Mouse (Mus musculus): ENCODE results near the gene Ercc2. TPM values are rescaled to one million over a fixed set of nuclear protein-coding genes. Genes with fewer than 3 reads are reported as not detected.

Ercc2 gene
- 1 to 10 TPM; 7.8 to 8.8 TPM for total RNA-seq (2021)
- long read RNA-seq, experiment 1, partial matches to known transcripts, result 0 of 2 reads
- long read RNA-seq, experiment 1, other reads (novel, unspliced or antisense), result 1 of 2 reads
- long read RNA-seq, experiment 2, partial matches to known transcripts, result 1 of 5 reads
- long read RNA-seq, experiment 2, other reads (novel, unspliced or antisense), result 1 of 5 reads

DNA sequence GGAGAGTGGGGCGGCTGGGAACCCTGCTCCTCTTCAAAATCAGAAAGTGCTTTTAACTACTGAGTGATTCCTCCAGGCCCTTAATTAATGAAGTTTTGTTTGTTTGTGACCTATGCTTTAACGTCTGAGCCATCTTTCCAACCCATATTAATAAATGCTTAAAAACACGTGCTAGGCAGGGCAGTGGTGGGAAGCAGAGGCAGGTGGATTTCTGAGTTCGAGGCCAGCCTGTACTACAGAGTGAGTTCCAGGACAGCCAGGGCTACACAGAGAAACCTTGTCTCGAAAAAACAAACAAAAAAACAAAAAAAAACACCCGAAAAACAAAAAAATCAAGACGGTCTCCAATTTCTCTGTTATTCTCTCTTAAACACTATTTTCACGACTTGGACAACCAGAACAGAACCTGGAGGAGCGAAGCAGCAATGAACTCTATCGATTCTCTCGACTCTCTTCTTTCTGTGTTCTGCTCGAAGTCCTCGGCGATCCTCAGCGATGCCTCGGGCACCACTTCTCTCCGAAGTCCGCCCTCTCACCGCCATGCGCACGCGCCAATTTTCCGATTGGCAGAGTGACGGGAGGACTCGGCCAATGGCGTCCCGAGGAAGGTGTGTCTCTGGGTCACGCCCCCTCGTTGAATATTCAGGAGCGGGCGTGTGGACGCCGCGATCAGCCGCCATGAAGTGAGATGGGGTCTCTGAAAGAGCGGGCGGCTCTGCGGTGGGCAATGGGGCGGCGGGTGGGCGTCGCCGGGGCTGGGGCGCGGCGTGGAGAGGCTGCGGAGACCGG, at the start of gene Ercc2:
Gene Ercc2 (plus strand): TSS at position 634 of the 789 bp plus-strand sequence.
- DNase-seq, result peak; percentile 99

DNA sequence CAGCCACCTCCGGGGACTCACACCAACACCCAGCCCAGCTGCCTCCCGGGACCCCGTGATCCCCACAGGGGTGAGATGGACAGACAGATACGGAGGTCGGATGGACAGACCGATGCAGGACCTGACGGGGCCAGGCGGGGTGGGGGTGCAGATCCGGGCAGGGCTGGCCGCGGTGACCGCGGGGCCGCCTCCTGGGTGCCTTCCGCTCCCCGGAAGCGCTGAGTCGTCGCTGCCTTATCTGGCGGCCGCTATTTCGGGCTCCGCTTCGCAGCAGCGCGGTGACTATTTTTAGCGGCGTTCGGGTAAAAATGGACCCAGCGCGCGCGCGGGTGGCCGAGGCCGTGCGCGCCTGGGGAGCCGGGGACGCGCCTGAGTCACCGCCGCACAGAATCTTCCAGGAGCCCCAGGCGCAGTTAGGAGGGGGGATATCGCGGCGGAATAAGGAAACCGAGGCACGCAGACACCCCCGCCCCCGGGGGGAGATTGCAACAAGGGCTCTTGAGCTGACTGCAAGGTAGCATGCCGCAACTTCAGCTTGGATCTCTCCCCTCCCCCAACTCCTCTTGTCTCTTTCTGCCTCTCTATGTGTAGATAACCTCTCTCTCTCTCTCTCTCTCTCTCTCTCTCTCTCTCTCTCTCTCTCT, 49.0 kb upstream of the Ercc2 start:
- peak; percentile 83 for DNase-seq

DNA sequence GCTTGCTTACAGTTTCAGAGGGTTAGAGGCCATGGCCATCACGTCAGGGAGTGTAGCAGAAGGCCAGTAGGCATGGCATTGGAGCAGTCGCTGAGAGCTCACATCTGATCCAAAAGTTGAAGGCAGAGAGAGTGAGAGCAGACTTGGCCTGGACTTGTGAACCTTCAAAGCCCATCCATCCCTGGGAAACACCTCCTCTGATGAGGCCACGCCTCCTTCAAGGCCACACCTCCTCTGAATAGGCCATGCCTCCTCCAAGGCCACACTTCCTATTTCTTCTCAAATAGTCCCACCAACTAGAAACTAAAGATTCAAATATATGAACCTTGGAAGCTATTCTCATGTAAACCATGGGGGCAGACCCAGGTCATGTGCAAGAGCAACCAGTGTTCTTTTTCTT, 46.2 kb upstream of the Ercc2 start:
- DNase-seq, result no peak

DNA sequence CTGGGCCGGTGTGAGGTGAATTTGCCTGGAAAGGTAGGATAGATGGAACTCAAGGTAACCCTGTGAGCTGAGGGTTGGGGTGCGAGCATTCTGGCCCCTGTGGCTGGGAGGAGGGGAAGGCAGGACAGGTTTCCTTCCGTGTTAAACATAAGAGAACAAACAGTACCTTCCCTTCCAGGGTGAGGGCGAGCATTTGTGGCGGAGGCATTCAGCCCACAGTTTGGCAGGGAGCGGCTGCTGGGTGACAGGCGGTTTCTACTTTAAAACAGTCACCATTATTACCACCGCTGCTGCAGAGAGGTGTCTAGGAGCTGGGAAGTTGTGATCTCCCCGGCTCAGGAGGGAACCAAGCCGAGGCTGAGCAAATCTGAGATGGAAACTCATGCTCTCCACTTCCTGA, 44.7 kb upstream of the Ercc2 start:
- DNase-seq, result no peak

DNA sequence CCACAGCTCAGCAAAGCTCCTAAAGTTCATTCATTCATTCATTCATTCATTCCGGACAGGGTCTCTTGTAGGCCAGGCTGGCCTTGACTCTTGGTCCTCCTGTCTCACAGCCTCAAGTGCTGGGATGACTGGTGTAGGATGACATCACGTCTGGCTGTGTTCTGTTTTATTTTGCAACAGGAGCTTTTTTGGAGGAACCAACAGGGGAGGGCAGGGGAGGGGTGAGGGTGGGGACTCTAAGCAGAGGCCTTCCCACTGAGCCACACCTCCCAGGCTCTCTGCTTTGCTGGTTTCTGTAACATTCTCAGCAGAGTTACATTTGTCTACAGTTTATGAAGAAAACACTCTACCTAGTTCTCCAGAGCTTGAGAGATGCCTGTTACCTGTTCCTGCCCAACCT, 43.8 kb upstream of the Ercc2 start:
- no peak for DNase-seq

DNA sequence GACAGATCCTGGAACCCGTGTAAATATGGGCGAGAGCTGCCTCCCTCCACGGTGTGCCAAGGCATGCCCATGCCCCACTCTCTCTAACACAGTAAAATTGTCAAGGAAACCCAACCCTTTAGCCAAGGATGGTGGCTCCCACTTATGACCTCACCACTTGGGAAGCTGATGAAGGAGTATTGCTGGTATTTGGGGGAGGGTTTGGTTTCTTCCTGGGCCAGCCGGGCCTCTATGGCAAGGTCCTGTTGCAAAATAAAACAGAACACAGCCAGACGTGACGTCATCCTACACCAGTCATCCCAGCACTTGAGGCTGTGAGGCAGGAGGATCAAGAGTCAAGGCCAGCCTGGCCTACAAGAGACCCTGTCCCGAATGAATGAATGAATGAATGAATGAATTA, 43.2 kb upstream of the Ercc2 start:
- no peak for DNase-seq

DNA sequence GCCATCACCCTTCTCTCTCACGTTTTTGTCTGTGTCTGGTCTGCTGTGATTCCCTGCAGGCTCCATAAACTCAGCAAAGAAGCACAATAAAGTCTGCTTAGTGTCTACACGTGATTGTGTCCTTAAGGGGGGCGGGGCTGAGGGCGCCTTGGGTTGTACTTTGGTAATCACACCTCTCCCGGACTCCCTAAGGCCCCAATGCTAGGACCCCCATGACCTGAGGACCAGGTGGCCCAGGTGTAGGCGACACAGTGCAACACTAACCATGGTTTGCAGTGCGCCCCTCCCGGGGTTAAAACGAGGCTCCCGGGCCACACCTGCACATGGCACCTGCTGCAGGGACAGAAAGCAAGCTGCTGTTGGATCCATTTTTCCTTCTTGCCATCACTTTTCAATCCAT, 40.6 kb upstream of the Ercc2 start:
- DNase-seq, result no peak

DNA sequence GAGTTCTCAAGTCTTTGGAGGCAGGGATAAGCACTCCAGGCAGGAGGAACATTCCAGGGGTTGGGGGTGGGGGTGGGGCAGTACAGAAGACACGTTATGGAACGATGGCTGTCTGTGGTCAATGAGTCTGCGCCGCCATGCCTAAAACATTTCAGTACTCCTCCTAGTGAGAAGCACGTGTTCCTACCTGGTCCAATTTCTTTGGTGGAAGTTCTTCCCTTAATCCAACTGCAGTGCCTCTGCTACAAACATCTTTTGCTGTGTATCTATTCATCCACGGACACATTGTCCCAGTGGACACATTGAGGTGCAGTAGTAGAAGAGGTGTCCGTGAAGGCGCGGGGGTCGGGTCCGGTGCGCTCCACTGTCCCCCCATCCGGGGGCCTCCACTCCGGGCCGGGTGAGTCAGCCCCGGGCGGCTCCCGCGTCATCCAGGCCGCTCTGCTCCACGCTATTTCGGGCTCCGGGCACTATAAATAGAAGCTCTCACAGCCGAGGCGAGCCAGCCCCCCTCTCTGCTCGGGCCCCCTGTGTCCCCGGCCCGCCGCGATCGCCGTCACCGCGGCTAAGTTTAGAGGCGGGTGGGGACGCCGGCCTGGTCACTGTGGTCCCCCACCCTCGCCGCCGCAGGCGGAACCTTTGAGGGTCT, 39.9 kb upstream of the Ercc2 start:
- peak; percentile 72 for DNase-seq

DNA sequence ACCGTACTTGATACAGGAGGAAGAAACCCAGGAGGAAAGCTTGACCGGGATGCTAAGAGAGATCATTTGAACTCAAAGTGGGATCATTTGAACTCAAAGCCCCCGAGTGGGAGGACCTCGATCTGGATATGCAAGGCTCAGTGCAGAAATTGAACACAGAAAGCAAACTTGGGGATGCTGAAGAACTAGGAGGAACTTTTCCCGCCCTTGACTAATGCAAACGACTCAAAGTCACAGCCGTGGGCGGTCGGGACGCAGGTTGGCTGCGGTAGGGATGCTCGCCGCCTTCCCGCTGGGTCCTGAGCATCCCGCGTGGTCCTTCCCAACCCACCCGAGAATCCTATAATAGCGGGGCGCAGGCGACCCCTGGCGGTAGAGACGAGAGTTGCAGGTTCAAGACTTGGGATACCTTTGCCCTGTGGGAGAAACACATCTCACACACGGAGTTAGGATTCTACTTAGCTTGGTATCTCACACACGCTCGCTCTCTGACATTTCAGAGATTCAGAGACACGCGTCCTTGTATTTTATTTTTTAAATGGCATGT, 39.3 kb upstream of the Ercc2 start:
- DNase-seq, result peak; percentile 71

DNA sequence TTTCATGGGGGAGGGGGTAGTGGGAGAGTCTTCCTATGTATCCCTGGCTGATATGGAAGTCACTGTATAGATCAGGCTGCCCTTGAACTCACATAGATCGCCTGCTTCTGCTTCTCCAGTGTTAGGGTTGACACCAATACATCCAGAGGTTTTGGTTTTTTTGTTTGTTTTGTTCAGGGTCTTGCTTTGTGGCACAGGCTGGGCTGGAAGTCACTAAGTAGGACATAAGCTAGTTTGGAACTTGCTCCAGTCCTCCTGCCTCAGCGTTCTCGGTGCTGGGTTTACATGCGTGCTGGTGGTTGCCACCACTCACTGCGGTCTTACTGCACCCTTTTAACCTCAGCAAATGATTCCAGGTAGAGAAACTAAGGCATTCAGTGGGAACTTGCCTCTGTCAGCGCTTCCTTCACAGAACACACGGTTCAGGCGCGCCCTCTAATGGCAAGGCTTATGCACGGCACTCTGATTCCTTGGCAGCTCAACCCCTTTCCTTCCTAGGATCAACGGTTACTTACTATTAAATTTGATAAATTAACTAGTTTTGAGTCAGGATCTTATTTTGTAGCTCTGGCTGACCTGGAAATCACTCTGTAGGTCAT, 38.5 kb upstream of the Ercc2 start:
- DNase-seq, result peak; percentile 57

DNA sequence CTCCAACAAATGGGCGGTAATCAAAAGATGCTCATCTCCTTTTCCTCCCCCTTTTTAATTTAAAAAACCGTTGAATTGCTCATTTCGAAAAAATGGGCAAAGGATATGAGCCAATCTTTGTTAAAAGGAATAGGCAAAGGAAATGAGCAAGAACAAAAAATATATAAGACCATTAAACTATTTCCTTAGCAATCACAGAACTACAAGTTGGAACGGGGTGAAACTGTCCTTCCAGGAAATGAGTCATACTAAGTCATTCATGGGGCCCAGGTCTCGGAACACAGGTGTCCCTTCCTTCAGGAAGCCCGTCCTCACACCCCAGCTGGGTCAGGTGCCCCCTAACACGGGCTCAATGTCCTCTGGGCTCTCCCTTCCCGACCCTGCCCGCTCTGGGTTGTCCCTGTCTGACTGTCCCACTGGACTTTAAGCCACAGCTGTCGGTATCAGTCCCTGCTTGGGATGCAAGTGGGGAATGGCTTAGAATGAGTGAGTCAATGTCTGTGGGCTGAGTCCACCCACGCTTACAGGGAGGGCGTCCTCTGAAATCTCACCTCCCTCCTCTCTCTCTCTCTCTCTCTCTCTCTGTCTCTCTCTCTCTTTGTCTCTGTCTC, 37.5 kb upstream of the Ercc2 start, which contains the start of gene Ercc1:
Gene Ercc1 (plus strand): TSS at position 542 of the 611 bp plus-strand sequence.
- DNase-seq, result no peak

DNA sequence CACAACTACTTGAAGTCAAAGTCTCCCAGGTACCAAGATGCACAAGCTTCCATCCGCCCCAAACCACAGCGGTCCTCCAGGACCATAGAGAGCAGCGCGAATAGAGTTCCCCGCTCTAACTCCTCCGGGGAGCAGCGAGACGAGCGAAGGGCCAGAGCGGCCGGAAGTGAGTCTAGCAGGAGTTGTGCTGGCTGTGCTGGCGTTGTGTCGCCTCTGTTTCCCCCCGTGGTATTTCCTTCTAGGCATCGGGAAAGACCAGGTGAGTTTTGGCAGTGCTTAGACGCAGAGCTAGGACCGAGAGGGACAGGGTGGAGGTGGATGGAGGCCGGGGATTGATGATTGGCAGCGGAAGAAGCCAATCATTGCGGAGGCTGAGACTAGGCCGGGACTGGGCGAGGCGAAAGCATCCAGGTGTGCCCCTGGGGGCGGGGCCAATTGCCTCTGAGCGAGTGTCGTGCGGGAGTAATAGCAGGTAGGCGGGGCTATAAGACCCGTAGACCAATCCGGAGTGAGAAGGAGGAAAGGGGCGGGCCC, 36.8 kb upstream of the Ercc2 start:
- peak; percentile 95 for DNase-seq

DNA sequence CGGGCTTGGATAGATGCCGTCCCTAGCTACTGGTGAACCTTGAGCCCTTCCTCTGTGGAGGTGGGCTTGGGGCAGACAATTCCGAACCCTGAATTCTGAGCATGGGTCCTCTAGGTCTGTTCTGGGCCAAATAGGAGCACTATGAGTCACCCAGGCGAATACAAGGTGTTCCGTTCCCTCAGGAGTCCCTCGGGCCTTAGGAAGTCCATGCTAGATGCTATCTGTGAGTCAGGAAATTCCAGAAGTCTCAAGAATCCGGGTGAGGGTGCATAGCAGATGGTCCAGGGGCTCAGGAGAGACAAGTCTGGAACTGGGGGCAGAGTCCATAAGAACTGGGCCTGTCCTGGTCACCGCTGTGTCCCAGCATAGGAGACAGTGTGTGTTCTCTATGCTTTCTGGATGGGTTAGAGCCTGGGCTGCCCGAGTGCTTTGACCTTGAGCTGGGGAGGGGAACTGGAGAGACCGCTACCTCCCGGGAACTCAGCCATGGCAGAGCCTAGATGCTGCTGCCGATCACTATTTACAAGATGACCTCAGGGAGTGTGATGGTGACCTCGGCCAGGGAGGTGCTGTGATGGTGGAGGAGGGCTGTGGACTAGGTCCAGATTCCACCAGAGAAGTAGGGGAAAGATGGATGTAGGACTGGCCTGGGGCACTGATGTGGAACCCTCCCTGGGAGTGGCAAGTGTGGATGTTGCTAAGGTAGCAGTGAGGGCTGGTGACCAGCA, 32.5 kb upstream of the Ercc2 start:
- DNase-seq, result no peak

DNA sequence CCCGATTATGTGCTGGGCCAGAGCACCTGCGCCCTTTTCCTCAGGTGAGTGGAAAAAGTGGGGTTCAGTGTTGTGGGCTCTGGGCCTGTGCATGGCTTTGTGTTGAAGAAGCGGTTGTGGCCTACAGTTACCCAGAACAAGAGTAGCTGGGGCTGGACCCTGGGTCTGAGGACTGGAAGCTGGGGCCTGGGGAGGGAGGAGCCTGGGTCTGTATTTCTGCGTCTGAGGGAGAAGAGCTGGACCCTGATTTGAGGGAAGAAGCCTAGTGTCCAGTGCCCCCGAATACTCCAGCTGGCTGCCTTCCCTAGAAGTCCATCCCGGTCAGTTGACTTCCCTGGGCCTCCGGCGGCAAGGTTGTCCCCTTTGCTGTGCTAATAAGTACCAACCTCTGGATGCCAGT, 31.6 kb upstream of the Ercc2 start:
- no peak for DNase-seq

DNA sequence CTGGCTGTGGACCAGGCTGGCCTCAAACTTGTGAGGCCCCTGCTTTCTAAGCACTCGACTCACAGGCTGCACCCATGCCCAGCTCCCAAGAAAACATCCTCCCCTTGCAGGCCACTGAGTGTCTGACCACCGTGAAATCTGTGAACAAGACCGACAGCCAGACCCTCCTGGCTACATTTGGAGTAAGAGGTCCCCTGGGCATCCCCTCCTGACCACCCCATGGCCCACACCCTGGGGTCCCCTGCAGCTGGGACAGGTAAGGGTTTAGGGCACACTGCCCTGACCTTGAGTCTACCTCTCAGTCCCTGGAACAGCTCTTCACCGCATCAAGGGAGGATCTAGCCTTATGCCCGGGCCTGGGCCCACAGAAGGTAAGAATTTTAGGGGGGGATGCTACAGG, 26.8 kb upstream of the Ercc2 start:
- no peak for DNase-seq

DNA sequence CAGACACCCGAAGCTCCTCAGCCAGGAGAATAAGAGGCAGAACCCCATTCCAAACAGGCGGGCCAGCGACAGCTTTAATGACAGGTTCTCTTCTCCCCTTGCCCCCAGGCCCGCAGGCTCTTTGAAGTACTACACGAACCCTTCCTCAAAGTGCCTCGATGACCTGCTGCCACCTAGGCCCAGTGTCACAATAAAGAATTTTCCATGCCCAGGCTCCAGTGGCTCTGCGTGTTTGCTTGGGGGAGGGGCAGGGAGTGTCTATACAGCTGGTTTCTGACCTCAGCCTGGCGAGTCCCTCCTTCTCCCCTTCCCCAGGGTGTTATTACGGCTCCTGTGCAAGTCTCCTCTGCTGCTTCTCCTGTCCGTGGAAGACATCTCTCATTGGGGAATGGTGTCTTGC, 25.5 kb upstream of the Ercc2 start:
- no peak for DNase-seq

DNA sequence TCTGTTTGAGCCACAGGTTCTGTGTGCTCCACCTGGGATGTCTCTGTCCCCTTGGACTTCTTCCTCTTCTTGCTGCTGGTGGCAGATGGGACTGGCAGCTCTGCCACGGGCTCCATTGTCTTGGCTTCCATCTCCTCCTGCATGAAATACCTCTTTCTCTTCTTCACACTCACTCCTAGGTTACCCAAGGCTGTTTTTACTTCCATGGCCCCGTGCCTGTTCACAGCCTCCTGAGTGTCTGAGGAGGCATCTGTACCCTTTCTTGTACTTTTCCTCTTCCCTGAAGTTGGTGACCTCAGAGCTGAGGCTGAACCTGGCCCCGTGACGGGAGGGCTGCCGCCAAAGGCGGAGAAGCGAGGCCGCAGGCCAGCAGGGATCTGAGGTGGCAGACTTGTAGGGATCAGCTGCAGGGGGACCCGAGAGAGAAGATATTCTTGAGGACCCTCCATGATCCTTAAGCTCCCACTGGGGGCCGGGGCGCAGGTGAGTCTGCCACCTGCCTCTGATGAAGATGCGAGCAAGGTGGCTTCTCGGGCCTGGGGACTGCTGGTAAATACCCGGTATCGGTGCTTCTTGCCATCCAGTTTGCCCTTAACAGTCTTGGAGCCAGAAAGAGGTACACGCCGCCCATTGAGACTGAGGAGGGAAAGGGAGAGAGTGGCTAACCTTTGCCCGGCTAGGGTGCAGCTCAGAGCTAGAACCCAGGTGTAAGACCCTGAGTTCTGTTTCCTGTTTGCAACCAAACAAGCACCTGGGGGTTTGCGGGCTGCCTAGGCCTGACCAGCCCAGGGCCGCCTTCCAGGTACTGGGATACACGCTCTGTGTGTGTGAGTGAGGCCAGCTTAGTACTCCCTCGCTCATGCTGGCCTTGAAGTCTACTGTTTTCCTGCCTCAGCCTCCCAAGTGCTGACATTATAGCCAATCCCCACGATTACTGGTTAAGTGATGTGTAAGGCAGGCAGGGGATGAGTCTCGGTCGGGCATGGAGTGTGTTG, 24.1 kb upstream of the Ercc2 start:
- no peak for DNase-seq

DNA sequence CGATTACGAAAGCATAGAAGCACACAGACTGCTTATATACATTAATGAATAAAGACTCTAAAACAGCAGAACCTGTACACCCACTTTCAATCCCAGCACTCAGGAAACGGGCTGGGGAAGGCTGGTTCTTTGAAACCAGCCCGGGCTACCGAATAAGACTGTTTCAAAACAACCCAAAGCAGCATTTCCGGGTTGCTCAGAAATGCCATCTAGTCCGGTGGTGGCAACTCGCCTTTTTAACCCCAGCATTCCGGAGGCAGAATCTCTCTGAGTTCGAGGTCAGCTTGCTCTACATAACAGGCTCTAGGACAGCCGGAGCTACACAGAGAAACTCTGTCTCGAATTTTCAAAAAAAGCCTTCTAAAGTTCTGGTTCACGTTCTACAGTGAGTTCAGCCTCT, 23.2 kb upstream of the Ercc2 start:
- no peak for DNase-seq

DNA sequence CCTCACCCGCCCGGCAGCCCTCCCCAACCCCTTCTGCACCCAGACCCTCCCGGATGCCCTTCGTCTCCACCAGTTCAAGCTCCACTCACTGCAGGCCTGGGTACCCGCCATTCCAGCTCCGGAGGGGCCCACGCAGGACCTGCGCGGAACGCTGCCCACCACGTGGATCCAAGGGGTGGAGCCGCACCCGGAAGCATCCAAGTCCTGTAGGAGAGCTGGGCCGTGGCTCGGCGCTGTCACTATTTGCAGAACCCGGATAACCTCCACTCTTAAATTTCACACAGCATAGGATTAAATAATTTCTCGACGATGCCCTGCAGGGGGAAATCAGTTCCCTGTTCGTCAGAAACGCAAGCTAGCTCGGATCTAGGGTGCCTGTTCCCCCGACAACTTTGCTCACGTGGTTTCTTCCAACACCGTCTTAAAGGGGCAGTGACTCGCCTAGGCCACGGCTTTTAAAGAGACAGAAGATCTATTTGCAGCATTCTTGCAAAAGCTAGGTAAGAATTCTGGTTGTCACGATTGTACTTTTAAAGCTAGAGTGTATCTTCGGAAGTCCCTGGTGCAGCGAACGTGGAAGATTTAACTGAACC, 22.4 kb upstream of the Ercc2 start, which contains the start of the genes Cd3eap and Ppp1r13l:
Gene Cd3eap (minus strand): TSS at position 185 of the 593 bp plus-strand sequence.
Gene Ppp1r13l (plus strand): TSS at position 451 of the 593 bp plus-strand sequence.
- DNase-seq, result peak; percentile 85
